Mouse (Mus musculus) midbrain, embryonic 15.5 days (tissue): ENCODE measurements at regions not wholly inside any gene's neighbourhood (a gene's known extent, or its start where the extent isn't known, plus 50 kb on each side); places are given as distances from the start of the nearest gene placed in this dataset.
A peak's percentile ranks its signal among the peaks of the same experiment; 100 is the strongest.

Source experiments
- ATAC-seq: fragments of 200-750 bp; cut with Nextera tagmentation; replicated peaks from 2 replicates; pipeline ENCODE4 v1.8.0; 2017; ENCODE audit warnings: moderate TSS enrichment
- H3K27ac ChIP-seq: fragments of 300-500 bp; sonication (generic); 2 replicates; pipeline ENCODE4 v1.5.1; 2015; ENCODE audit warnings: mild to moderate bottlenecking, inconsistent platforms
- H3K27me3 ChIP-seq: fragments of 300-500 bp; sonication (generic); replicated peaks from 2 replicates; pipeline ENCODE4 v1.6.1; 2015; ENCODE audit warnings: inconsistent platforms
- H3K36me3 ChIP-seq: fragments of 300-500 bp; sonication (generic); replicated peaks from 2 replicates; pipeline ENCODE4 v1.6.1; 2015; ENCODE audit warnings: inconsistent platforms
- H3K4me1 ChIP-seq: fragments of 300-500 bp; sonication (generic); 2 replicates; pipeline ENCODE4 v1.6.1; 2015; ENCODE audit warnings: inconsistent platforms
- H3K4me2 ChIP-seq: fragments of 300-500 bp; sonication (generic); 2 replicates; pipeline ENCODE4 v1.6.1; 2015; ENCODE audit warnings: inconsistent platforms, mild to moderate bottlenecking, moderate library complexity
- H3K4me3 ChIP-seq: fragments of 300-500 bp; sonication (generic); 2 replicates; pipeline ENCODE4 v1.5.1; 2015; ENCODE audit warnings: mild to moderate bottlenecking, inconsistent platforms
- H3K9ac ChIP-seq: fragments of 300-500 bp; sonication (generic); 2 replicates; pipeline ENCODE4 v1.6.1; 2015; ENCODE audit warnings: mild to moderate bottlenecking, inconsistent platforms
- H3K9me3 ChIP-seq: fragments of 300-500 bp; sonication (generic); 2 replicates; pipeline ENCODE4 v1.6.1; 2016; ENCODE audit warnings: inconsistent platforms
- WGBS: fragments of 180-500 bp; shearing (Covaris S2); methylation state at CpG from one replicate; pipeline ENCODE4 v1.1.7; 2015; ENCODE audit warnings: mixed read lengths; 5-methylcytosine and 5-hydroxymethylcytosine counted together

DNA sequence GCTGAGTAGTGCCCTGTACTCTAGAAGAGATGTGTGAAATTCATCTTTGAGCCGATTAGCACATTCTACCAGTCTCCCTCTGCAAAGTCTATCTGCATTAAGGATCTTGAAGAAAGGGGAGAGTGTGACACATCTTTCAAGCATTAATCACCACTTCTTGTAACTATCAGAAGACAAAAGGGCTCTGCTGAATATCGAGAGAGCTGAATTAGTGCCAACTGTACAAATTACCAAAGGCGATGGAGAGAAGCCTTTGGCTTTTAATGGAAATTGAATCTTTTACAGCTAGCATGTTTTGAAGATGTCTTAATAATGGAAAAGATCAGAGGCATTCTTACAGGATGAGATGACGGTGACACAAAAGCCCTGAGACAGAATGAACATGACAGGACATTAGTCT lies 97.2 kb upstream of the Pam start:
- Histone ChIP-seq H3K4me1 (peaks cover 37% of the 10 kb centered on the region), H3K4me2 (no peak overlapping the region), H3K4me3 (no peak overlapping the region), H3K9me3 (no peaks in the 10 kb centered on the region), H3K9ac (no peak overlapping the region), H3K27me3 (no peaks in the 10 kb centered on the region), H3K36me3 (no peaks in the 10 kb centered on the region), H3K27ac (peak overlapping the region; percentile 65)
- WGBS = 36% methylated on average over 4 of the region's 4 CpGs
- ATAC-seq = no peak

DNA sequence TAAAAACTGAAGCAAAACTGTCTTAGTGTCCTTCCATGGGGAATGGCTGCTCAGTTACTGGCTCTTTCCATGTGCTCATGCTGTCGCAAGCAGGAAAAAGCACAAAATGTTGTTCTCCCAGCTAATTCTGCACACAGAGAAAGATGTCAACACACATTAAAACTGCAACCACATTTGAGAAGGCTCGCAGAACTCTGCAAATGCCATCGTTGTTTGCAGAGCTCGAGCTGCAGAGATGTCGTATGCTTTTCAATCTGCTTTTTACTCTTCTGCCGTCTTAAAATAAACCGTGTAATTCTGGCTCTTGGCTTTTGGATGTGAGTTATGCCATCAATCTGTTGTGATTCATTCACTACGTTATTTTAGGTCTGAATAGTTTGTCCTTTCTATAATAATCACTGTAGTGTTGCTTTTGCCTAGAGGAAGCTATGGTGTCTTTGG lies 96.6 kb upstream of the Pam start:
- H3K9ac ChIP-seq = no peak overlapping the region

DNA sequence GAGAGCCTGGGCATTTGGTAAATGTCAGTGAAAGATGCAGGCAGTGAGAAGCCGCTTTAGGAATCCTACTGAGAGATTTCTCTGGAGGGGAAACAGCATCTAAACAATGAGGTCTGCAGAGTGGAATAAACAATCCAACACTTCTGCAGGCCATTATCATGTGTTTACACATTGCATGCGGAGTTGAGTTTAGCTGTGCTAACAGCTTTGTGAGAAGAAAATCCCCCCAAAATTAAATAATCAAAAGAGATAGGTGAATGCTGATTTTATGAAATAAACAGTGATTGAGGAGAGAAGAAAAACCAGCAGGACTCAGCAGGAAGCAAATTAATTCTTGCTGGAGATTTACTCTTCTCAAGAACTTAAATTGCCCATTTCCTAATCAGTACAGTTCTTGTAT lies 95.9 kb upstream of the Pam start:
- Histone ChIP-seq H3K27ac (peak overlapping the region; percentile 79), H3K9me3 (no peaks in the 10 kb centered on the region), H3K4me2 (no peak overlapping the region), H3K27me3 (no peaks in the 10 kb centered on the region), H3K4me1 (peaks cover 37% of the 10 kb centered on the region), H3K9ac (no peak overlapping the region), H3K4me3 (no peak overlapping the region), H3K36me3 (no peaks in the 10 kb centered on the region)
- no peak for ATAC-seq
- WGBS = 3% methylated on average over 2 of the region's 2 CpGs

More for the DNA sequence above, 96.6 kb upstream of the Pam start:
- WGBS = 30% methylated on average over 8 of the region's 8 CpGs
- Histone ChIP-seq H3K4me2 (no peak overlapping the region), H3K9me3 (no peaks in the 10 kb centered on the region), H3K4me3 (no peak overlapping the region), H3K27ac (peak overlapping the region; percentile 65), H3K36me3 (no peaks in the 10 kb centered on the region), H3K27me3 (no peaks in the 10 kb centered on the region), H3K4me1 (peaks cover 37% of the 10 kb centered on the region)
- ATAC-seq = peak; percentile 12; the same call in 1 of the 2 replicates

DNA sequence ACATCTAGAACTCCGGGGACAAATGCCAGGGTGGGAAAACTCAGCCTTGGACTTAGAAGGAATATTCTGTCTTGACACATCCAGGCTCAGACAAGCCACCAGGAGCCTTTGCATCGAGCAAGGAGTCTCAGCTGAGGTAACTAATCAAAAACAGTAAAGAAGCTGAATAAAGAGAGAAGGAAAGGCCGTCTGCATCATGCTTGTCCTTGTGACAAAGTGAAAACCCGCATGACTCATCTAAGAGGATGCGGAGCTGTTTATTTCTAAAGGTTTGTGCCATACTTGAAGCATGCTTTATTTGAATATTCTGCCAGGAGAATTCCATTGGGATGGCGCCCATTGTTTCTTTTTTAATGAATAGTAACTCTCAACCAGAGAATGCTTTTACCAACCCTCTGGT lies 95.3 kb upstream of the Pam start:
- H3K27me3 ChIP-seq = no peaks in the 10 kb centered on the region
- ATAC-seq = peak; percentile 67
- peak overlapping the region; percentile 79 for H3K27ac ChIP-seq
- peak overlapping the region; percentile 5; the same call in 1 of the 2 replicates for H3K4me2 ChIP-seq
- no peaks in the 10 kb centered on the region for H3K9me3 ChIP-seq
- H3K4me1 ChIP-seq = peaks cover 37% of the 10 kb centered on the region
- no peak overlapping the region for H3K9ac ChIP-seq
- H3K4me3 ChIP-seq = no peak overlapping the region
- 11% methylated on average over 6 of the region's 6 CpGs for WGBS
- no peaks in the 10 kb centered on the region for H3K36me3 ChIP-seq

DNA sequence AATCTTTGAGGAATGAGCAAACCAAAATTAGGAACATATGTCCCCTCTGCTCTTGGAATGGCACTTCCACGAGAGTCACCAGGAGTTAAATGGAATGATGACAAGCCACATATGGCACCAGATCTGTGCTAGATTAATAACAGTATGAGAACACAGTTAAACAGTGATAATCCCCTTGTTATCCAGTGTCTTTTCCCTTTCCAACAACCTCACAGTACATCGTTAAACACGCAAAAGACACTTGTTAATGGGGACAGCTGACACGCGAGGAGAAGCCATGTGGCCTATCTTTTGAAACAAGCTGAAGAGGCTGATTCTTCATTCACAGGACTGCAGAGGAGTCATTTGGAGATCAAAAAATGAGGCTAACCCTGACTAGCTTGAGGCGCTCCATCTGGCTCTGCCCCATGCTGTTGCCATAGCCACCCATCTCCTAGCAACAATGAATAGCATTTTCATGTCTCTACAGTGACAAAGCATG lies 94.6 kb upstream of the Pam start:
- Histone ChIP-seq H3K4me3 (no peak overlapping the region), H3K27me3 (no peaks in the 10 kb centered on the region), H3K4me1 (peaks cover 37% of the 10 kb centered on the region), H3K4me2 (peak overlapping the region; percentile 12; the same call in 1 of the 2 replicates), H3K36me3 (no peaks in the 10 kb centered on the region), H3K9me3 (no peaks in the 10 kb centered on the region), H3K27ac (peak overlapping the region; percentile 79), H3K9ac (no peak overlapping the region)
- WGBS = 1% methylated on average over 6 of the region's 6 CpGs
- peak; percentile 96 for ATAC-seq

DNA sequence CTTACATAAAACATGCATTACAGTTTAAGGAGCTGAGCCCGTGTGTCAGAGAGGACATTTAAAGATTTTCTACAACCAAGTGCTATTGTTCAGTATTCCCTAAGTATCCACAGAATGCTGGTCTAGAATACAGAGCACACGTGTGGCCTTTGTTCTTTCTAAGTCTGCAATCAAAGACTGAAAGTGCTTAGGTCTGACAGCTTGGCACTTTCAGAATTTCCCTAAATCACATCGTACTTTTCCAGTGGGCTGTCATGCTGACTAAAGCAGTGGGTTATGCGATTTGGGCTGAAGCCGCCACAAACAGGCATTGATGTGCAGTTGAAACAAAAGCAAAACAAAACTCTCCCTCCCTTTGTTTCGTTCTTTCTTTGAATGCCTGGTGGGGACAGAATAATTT lies 84.9 kb upstream of the Pam start:
- 9% methylated on average over 6 of the region's 6 CpGs for WGBS
- ATAC-seq = peak; percentile 51; the same call in 1 of the 2 replicates
- no peak overlapping the region; the same call in 1 of the 2 replicates for H3K27ac ChIP-seq
- no peak overlapping the region for H3K4me2 ChIP-seq
- H3K9me3 ChIP-seq = no peaks in the 10 kb centered on the region
- no peaks in the 10 kb centered on the region for H3K36me3 ChIP-seq
- H3K27me3 ChIP-seq = no peaks in the 10 kb centered on the region
- H3K4me1 ChIP-seq = peaks cover 5% of the 10 kb centered on the region; the same call in 1 of the 2 replicates
- H3K9ac ChIP-seq = no peak overlapping the region
- H3K4me3 ChIP-seq = no peak overlapping the region

DNA sequence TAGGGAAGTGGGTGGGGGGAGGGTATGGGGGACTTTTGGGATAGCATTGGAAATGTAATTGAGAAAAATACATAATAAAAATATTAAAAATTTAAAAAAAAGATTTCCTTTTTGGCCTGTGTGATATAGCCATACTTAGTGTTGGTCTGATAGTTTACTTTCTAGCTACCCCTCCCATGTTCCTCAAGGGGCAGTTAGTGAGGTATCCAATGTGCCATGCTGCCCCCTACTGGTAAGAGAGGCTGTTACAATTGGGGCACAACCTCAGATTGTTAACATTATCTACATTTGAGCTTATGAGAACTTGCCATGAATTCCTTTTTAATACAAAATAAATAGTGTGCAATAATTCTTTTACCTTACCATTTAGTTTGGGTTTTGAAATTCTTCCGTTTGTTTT lies 83.6 kb upstream of the Pam start:
- peaks cover 14% of the 10 kb centered on the region for H3K4me1 ChIP-seq
- no peaks in the 10 kb centered on the region for H3K36me3 ChIP-seq
- H3K4me3 ChIP-seq = no peak overlapping the region
- WGBS = 45% methylated on average over 1 of the region's 1 CpGs
- H3K27me3 ChIP-seq = no peaks in the 10 kb centered on the region
- H3K9ac ChIP-seq = no peak overlapping the region
- ATAC-seq = no peak
- no peaks in the 10 kb centered on the region for H3K9me3 ChIP-seq
- H3K27ac ChIP-seq = no peak overlapping the region
- no peak overlapping the region for H3K4me2 ChIP-seq

DNA sequence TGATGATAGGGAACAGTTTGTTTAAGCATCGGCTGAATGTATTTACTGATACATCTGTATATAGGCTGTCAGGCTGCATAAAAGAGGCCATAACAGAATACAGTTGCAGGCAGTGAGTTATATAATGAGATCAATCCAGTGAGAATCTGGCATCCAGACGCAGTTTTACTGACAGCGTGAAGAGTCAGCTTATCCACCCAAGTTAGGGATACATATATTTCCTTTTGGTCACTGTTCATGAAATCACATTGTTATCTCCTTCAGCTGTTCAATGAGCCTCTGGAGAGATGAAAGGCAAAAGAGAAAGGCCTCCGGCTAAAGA lies 79.3 kb upstream of the Pam start:
- 31% methylated on average over 4 of the region's 4 CpGs for WGBS
- no peak overlapping the region for H3K4me3 ChIP-seq
- no peaks in the 10 kb centered on the region for H3K27me3 ChIP-seq
- peak; percentile 53; the same call in 1 of the 2 replicates for ATAC-seq
- 0 out of 2 replicates have a peak overlapping the region, but pooled peaks have one; percentile 2 for H3K4me2 ChIP-seq
- no peak overlapping the region for H3K9ac ChIP-seq
- no peaks in the 10 kb centered on the region for H3K36me3 ChIP-seq
- H3K9me3 ChIP-seq = no peaks in the 10 kb centered on the region
- peak overlapping the region; percentile 67 for H3K27ac ChIP-seq
- peaks cover 16% of the 10 kb centered on the region for H3K4me1 ChIP-seq

DNA sequence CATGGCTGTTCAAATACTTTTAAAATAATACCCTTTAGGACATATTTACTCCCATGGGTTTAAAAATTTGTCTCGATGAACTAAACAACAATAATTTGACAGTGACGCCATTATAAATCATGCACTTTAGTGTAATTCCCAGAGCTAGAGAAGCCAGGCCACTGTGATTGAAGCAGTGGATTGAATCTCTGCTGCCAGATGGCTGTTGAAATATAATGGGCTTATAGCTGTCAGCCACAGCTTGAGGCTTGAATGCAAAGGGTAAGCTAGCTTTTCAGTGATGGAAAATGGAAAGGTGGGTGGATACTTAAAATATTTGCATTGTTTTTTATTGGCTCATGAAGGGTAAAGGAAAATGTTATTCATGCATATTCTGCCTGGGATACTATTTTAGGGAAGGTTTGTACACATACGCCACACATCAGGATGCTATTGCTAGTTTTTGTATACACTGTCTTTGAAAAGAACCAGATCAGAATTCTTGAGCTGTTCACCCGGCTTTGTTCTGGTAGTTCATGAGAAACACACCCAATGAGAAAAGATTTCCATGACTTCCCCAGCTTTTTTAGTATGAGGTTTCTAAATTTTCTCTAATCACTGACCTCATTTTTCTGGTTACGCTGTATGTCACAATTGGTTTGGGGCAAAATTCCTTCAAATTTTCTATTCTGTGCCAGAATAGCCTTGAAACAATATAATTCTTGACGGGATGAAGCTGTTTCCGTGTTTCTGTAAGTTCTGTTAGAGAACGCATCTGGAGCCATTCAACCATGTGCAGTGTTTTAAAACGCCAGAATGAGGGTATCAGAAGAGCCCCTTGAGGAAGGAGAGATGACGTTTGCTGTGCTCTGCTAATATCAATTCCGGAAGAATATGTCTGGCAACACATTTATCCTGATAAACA lies 78.7 kb upstream of the Pam start:
- 37% methylated on average over 11 of the region's 11 CpGs for WGBS
- Histone ChIP-seq H3K4me2 (0 out of 2 replicates have a peak overlapping the region, but pooled peaks have one; percentile 2), H3K9ac (no peak overlapping the region), H3K4me1 (peaks cover 16% of the 10 kb centered on the region), H3K36me3 (no peaks in the 10 kb centered on the region), H3K27me3 (no peaks in the 10 kb centered on the region), H3K4me3 (no peak overlapping the region), H3K9me3 (no peaks in the 10 kb centered on the region), H3K27ac (peak overlapping the region; percentile 67)
- ATAC-seq = peak; percentile 69; the same call in 1 of the 2 replicates

DNA sequence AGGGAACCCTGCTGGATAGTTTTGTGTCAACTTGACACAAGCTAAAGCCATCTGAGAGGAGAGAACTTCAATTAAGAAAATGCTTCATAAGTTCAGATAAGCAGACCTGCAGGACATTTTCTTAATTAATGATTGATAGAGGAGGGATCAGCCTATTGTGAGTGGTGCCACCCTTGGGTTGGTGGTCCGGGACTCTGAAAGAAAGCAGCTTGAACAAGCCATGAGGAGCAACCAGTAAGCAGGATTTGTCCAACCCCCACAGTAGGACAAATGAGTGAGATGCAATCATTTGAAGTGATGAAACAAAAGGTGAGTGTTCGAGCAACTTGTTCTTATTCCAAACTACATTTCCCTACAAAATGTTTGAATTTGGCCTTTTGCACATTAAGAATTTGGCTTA lies 78.0 kb upstream of the Pam start:
- WGBS = 56% methylated on average over 2 of the region's 2 CpGs
- Histone ChIP-seq H3K27me3 (no peaks in the 10 kb centered on the region), H3K9ac (no peak overlapping the region), H3K4me3 (no peak overlapping the region), H3K36me3 (no peaks in the 10 kb centered on the region), H3K9me3 (no peaks in the 10 kb centered on the region), H3K4me1 (peaks cover 16% of the 10 kb centered on the region), H3K27ac (no peak overlapping the region; the same call in 1 of the 2 replicates), H3K4me2 (no peak overlapping the region)
- peak; percentile 32; the same call in 1 of the 2 replicates for ATAC-seq

DNA sequence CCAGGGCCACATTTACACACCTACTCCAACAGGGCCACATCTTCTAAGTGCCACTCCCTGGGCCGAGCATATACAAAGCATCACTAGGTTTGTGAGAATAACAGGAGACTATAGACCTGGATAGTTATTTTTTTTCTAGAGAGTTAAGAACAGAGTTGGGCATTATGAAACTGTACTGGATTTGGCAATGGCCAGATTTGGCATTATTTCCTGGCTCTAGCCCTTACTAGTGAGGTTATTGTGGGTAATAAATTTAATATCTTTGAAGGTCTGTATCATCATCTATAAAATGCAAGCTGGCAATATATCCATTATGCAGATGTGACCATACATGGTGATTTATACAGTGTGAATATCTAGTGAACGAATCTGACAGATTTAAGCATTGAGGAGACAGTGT lies 75.8 kb upstream of the Pam start:
- H3K9me3 ChIP-seq = no peaks in the 10 kb centered on the region
- no peaks in the 10 kb centered on the region for H3K27me3 ChIP-seq
- 90% methylated on average over 2 of the region's 2 CpGs for WGBS
- no peak overlapping the region for H3K27ac ChIP-seq
- no peak overlapping the region for H3K4me2 ChIP-seq
- no peak overlapping the region for H3K9ac ChIP-seq
- no peaks in the 10 kb centered on the region for H3K36me3 ChIP-seq
- no peak overlapping the region for H3K4me3 ChIP-seq
- ATAC-seq = no peak
- H3K4me1 ChIP-seq = peaks cover 16% of the 10 kb centered on the region

DNA sequence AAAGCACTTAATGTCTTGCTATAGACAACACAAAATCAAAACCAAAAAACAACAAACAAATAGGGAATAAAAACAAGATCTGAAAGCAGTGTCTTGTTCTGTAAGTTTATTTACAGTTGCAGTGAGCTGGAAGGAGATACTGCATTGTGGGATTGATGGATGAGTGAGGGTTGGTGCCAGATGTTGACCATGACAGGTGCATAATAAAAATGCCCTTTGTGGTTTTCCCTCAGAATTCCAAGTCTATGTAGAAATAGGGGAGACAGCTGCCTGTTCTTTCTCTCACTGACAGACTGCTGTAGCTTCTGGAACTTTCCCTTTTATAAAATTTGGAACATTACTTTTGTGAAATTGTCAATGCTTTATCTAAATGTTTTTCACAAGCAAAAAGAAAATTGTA lies 73.9 kb upstream of the Pam start:
- no peak for ATAC-seq
- Histone ChIP-seq H3K4me2 (no peak overlapping the region), H3K36me3 (no peaks in the 10 kb centered on the region), H3K27me3 (no peaks in the 10 kb centered on the region), H3K4me3 (no peak overlapping the region), H3K9ac (no peak overlapping the region), H3K4me1 (peaks cover 10% of the 10 kb centered on the region), H3K9me3 (no peaks in the 10 kb centered on the region), H3K27ac (no peak overlapping the region)

DNA sequence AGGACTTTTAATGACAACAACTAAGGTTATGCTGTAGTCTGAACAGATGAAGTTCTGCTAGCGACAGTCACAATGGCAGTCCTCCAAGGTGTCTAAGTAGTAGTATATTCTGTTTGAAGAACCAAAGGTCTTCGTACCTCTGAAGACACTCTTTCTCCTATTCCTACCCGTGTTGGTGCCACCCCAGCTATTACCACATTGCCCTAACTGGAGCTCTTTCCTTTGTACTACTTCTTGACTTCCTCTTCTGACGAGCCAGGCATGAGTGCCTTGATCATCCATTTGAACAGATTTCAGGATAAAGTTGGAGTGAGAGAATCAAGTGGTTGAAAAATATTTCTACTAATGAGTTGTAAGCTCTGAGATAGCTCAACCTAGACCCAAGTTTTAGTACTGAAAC lies 72.4 kb upstream of the Pam start:
- WGBS = 90% methylated on average over 4 of the region's 4 CpGs
- H3K9ac ChIP-seq = no peak overlapping the region
- H3K4me3 ChIP-seq = no peak overlapping the region
- no peaks in the 10 kb centered on the region for H3K36me3 ChIP-seq
- no peak for ATAC-seq
- H3K27me3 ChIP-seq = no peaks in the 10 kb centered on the region
- H3K4me1 ChIP-seq = no peaks in the 10 kb centered on the region
- H3K4me2 ChIP-seq = no peak overlapping the region
- no peaks in the 10 kb centered on the region for H3K9me3 ChIP-seq
- H3K27ac ChIP-seq = no peak overlapping the region
